Mouse (Mus musculus) myocyte (in vitro differentiated cells): ENCODE results near the gene Tcta. TPM values are rescaled to one million over a fixed set of nuclear protein-coding genes. Genes with fewer than 3 reads are reported as not detected.

Experiments
- H3K27me3 ChIP-seq: one replicate; pipeline ENCODE4 v1.6.1; 2011; ENCODE audit not compliant: control insufficient read depth, insufficient read depth, insufficient read length
- H3K36me3 ChIP-seq: one replicate; pipeline ENCODE4 v1.6.1; 2011; ENCODE audit not compliant: control insufficient read depth, insufficient read depth
- H3K4me2 ChIP-seq: one replicate; pipeline ENCODE4 v1.6.1; 2011; ENCODE audit warnings: low read depth, control low read depth
- H3K4me3 ChIP-seq: one replicate; pipeline ENCODE4 v1.5.1; 2011; ENCODE audit warnings: mild to moderate bottlenecking, control low read depth, moderate library complexity
- H3K79me2 ChIP-seq: one replicate; pipeline ENCODE4 v1.6.1; 2011; ENCODE audit not compliant: control insufficient read depth, insufficient read depth
- H3ac ChIP-seq: one replicate; pipeline ENCODE4 v1.6.1; 2011; ENCODE audit not compliant: control insufficient read depth, insufficient read length
- CEBPB ChIP-seq: IDR thresholded peaks from 2 replicates; pipeline ENCODE4 v1.6.1; 2011; ENCODE audit warnings: mild to moderate bottlenecking, moderate library complexity; ENCODE audit not compliant: poor library complexity, insufficient read depth, severe bottlenecking
- E2F4 ChIP-seq: IDR thresholded peaks from one replicate; pipeline ENCODE4 v1.6.1; 2011; ENCODE audit warnings: mild to moderate bottlenecking, control low read depth, moderate library complexity; ENCODE audit not compliant: insufficient read depth
- MAX ChIP-seq: IDR thresholded peaks from one replicate; pipeline ENCODE4 v1.6.1; 2011; ENCODE audit warnings: low read depth, mild to moderate bottlenecking, control low read depth
- MYOD1 ChIP-seq, 3 experiments: IDR thresholded peaks; one replicate each; pipeline ENCODE4 v1.6.1; 2011; ENCODE audit warnings: control low read depth in 2 of 3, low read depth in 2 of 3, mild to moderate bottlenecking in 2 of 3, moderate library complexity in 1 of 3; ENCODE audit not compliant: insufficient read length in 2 of 3, control insufficient read depth in 1 of 3
- MYOG ChIP-seq, 3 experiments: IDR thresholded peaks; one replicate each; pipeline ENCODE4 v1.6.1; 2011; ENCODE audit warnings: control low read depth in 2 of 3, low read depth in 2 of 3, mild to moderate bottlenecking in 2 of 3; ENCODE audit not compliant: insufficient read length in 2 of 3, control insufficient read depth in 1 of 3, insufficient read depth in 1 of 3
- POLR2A ChIP-seq: IDR thresholded peaks from one replicate; pipeline ENCODE4 v1.6.1; 2011; ENCODE audit warnings: low read depth, mild to moderate bottlenecking, control low read depth, moderate library complexity; ENCODE audit not compliant: insufficient read length
- POLR2AphosphoS2 ChIP-seq: IDR thresholded peaks from one replicate; pipeline ENCODE4 v1.6.1; 2011; ENCODE audit warnings: low read depth, control low read depth; ENCODE audit not compliant: insufficient read length
- REST ChIP-seq: IDR thresholded peaks from one replicate; pipeline ENCODE4 v1.6.1; 2011; ENCODE audit warnings: mild to moderate bottlenecking, control low read depth, moderate library complexity; ENCODE audit not compliant: insufficient read depth, insufficient read length
- SRF ChIP-seq: IDR thresholded peaks from one replicate; pipeline ENCODE4 v1.6.1; 2011; ENCODE audit warnings: low read depth; ENCODE audit not compliant: control insufficient read depth, insufficient read length
- TCF12 ChIP-seq: IDR thresholded peaks from one replicate; pipeline ENCODE4 v1.6.1; 2011; ENCODE audit warnings: mild to moderate bottlenecking, control low read depth; ENCODE audit not compliant: poor library complexity, insufficient read depth, severe bottlenecking
- USF1 ChIP-seq: IDR thresholded peaks from one replicate; pipeline ENCODE4 v1.6.1; 2011; ENCODE audit warnings: low read depth, mild to moderate bottlenecking, control low read depth, moderate library complexity
- polyA plus RNA-seq: library from polyadenylated mRNA; unstranded; fragments of >200 nt; fragmentation: generic; extraction: Trizol; gene quantifications from one replicate; pipeline ENCODE4 v1.2.1, GENCODE M21; 2012; ENCODE audit warnings: missing spikeins

Gene Tcta
- polyA plus RNA-seq, 1 experiment, result 29.8 TPM

DNA sequence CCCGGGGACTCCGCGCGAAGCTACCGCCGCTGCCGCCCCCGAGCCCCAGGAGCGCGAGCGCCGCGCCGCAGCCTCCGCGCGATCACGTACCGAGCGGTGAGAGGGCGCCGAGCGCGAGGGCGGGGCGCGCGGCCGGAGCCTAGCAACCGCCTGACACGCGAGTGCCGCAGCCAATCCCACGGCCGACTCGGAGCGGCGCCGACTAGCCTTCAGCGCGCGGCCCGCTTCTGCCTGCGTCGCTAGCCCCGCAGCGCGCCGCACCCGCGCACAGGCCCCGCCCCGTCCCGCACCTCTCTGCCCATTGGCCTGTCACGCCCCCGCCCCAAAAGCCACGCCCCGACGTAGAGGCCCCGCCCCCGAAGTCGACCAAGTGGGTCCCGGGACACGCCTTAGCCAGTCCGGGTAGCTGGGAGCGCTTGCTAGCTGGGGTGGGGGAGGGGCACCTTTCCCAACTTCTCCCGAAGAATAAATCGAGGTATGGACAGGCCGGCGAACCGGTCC is 42.2 kb downstream of the Tcta start, which contains the start of gene Dag1:
Gene Dag1 (minus strand): TSS at position 269 of the 501 bp plus-strand sequence.
- Histone ChIP-seq H3K27me3 (no peaks in the 10 kb centered on the region), H3K4me3 (peak within 1 kb of the TSS; percentile 46), H3K4me2 (peak within 1 kb of the TSS; percentile 89), H3K36me3 (no peaks in the 10 kb centered on the region), H3K79me2 (peaks cover 45% of the 10 kb centered on the region), H3ac (peak within 1 kb of the TSS; percentile 72)
- TF ChIP-seq USF1 (no peak), MYOG (IDR thresholded peaks at IDR 0.05; ENCODE audit: control insufficient read depth in 1 of 3, insufficient read depth in 1 of 3, insufficient read length in 2 of 3, low read depth in 2 of 3) (peak in 1 of 3 experiments; percentile 24), POLR2AphosphoS2 (peak; percentile 99), SRF (no peak), POLR2A (peak; percentile 99), MAX (no peak)

DNA sequence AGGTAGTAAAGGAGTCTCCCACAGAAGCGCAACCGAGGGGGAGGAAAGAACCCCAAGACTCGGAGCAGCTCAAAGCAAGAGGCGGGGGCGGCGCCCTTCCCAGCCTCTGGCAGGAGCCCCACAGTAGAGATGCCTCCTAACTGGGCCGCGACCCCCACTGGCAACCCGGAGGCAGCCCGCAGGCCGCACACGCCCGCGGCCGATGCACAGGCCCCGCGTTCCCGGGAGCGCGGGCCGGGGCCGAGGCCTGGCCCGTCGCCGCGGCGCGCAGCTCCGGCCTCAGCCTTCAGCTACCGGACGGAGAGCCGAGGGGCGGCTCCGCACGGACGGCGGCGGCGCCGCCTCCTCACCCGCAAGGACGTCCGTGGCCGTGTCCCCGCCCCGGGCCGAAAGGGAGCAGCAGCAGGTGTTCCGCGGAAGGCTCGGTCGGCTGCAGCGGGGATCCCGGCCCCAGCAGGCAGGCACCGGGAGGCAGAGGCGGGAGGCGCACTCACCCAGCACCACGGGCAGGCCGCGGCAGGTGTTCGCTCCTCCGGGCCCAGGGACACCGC is 42.8 kb downstream of the Tcta start:
- Histone ChIP-seq H3K4me2 (peak overlapping the region; percentile 68), H3K27me3 (no peaks in the 10 kb centered on the region), H3K36me3 (no peaks in the 10 kb centered on the region), H3K4me3 (peak overlapping the region; percentile 46), H3ac (peak overlapping the region; percentile 72), H3K79me2 (peaks cover 51% of the 10 kb centered on the region)
- no peak for TF ChIP-seq POLR2A
- peak in 1 of 3 experiments; percentile 61 for TF ChIP-seq MYOG (IDR thresholded peaks at IDR 0.05; ENCODE audit: control insufficient read depth in 1 of 3, insufficient read depth in 1 of 3, insufficient read length in 2 of 3, low read depth in 2 of 3)
- TF ChIP-seq MYOD1 (IDR thresholded peaks at IDR 0.05; ENCODE audit: control insufficient read depth in 1 of 3, insufficient read length in 2 of 3, low read depth in 2 of 3), result peak in 2 of 3 experiments; percentile 58 to 81

DNA sequence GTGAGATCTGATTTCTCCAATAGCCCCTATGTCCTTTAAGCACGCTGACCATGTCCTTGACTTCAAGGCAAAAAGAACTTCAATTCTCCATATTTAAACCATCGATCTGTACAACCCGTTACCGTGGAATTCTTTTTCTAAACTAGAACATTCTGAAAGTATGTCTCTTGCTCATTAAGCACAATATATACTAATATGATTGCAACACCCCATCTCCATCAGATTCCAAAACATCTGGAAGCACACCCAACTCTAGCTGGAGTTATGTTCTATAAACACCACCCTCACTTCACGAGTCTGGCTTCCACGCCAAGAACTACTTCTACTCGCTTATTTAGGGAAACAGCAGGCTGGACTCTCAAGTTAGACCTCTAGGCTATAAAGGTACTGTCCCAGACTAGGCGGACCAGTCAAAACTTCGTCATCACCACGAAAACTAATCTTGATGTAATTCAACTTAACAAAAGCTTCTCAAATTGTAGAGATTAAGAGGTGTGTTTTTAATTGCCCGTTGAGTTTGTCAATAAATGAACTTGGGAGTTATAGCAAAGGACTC is 43.4 kb downstream of the Tcta start:
- H3K4me2 ChIP-seq, result peak overlapping the region; percentile 68
- peak overlapping the region; percentile 46 for H3K4me3 ChIP-seq
- TF ChIP-seq CEBPB (0 out of 2 replicates have a peak, but pooled peaks have one; percentile 4), E2F4 (no peak)
- H3K79me2 ChIP-seq, result peaks cover 57% of the 10 kb centered on the region
- no peaks in the 10 kb centered on the region for H3K36me3 ChIP-seq
- H3ac ChIP-seq, result peak overlapping the region; percentile 72
- H3K27me3 ChIP-seq, result no peaks in the 10 kb centered on the region

DNA sequence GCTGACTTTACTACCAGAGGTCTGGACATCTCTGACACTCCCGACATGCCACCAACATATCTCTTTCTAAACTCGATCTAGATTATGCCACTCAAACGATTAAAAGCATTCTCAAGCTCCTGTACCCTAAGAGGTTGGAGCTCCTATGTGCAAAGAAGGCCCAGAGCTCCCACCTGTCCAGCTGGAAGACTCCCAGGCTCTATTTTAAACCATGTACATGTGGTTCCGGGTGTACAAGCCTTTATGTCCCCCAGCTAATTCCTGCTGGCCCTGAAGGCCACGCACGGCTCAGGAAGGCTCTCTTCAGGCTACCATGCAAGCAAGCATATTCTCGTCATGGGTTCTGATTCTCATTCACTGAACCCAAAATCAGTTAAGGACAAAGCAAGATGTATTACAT is 44.1 kb downstream of the Tcta start:
- peaks cover 64% of the 10 kb centered on the region for H3K79me2 ChIP-seq
- TF ChIP-seq MYOD1 (IDR thresholded peaks at IDR 0.05; ENCODE audit: control insufficient read depth in 1 of 3, insufficient read length in 2 of 3, low read depth in 2 of 3) (peak in 1 of 3 experiments; percentile 18), MYOG (IDR thresholded peaks at IDR 0.05; ENCODE audit: control insufficient read depth in 1 of 3, insufficient read depth in 1 of 3, insufficient read length in 2 of 3, low read depth in 2 of 3) (peak in 1 of 3 experiments; percentile 3), POLR2A (no peak)

DNA sequence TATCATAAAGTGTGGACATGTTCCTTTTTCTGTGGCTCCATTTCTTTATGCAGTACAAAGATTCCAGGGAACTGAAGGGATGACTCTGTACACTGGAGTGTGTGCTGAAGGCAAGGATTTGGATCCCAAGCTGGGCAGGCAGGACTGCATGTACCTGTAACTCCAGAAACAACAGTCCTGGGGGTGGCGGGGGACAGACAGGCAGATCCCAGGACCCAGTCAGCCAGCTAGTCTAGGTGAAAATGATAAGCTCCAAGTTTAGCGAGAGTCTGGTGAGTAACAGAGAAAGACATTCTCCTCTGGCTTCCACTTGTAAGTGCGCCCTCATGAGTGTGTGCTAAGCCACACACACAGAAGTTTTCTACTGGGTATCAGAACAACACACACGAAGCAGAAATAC is 45.4 kb downstream of the Tcta start:
- Histone ChIP-seq H3K36me3 (peaks cover 8% of the 10 kb centered on the region), H3K4me3 (peak overlapping the region; percentile 46), H3K27me3 (no peaks in the 10 kb centered on the region), H3ac (no peak overlapping the region), H3K79me2 (peaks cover 77% of the 10 kb centered on the region), H3K4me2 (peak overlapping the region; percentile 68)
- TF ChIP-seq POLR2A (no peak), MAX (no peak), SRF (no peak), REST (no peak), E2F4 (no peak), TCF12 (no peak), USF1 (no peak)

More for the DNA sequence above, 44.1 kb downstream of the Tcta start:
- Histone ChIP-seq H3K4me2 (peak overlapping the region; percentile 68), H3K27me3 (no peaks in the 10 kb centered on the region), H3K36me3 (peaks cover under 1% of the 10 kb centered on the region), H3ac (no peak overlapping the region), H3K4me3 (peak overlapping the region; percentile 46)

Other genes starting within 250 kb of the Tcta start
- gene Mst1, start 225.7 kb downstream of the Tcta start, polyA plus RNA-seq, result 0.65 TPM
- gene Rnf123, start 222.8 kb downstream of the Tcta start, polyA plus RNA-seq, result 33.4 TPM
- 59.0 TPM for gene Apeh, start 211.6 kb downstream of the Tcta start, polyA plus RNA-seq
- 0.56 TPM for gene Bsn, start 115.8 kb downstream of the Tcta start, polyA plus RNA-seq
- gene Dag1, start 42.2 kb downstream of the Tcta start, polyA plus RNA-seq, result 195 TPM
- 37.9 TPM for gene Nicn1, start 15.7 kb downstream of the Tcta start, polyA plus RNA-seq
- 2.1 TPM for gene Amt, start 9.3 kb downstream of the Tcta start, polyA plus RNA-seq
- gene Rhoa, start within 50 bp of the Tcta start, polyA plus RNA-seq, result 306 TPM
- gene Gpx1, start 32.7 kb upstream of the Tcta start, polyA plus RNA-seq, result 393 TPM
- gene Usp4, start 41.7 kb upstream of the Tcta start, polyA plus RNA-seq, result 89.4 TPM
- 0.17 TPM for gene 1700102P08Rik, start 86.6 kb upstream of the Tcta start, polyA plus RNA-seq
- gene Ccdc36, start 122.3 kb upstream of the Tcta start, polyA plus RNA-seq, result not detected
- not detected for gene BC048562, start 130.3 kb upstream of the Tcta start, polyA plus RNA-seq
- gene Ccdc71, start 154.4 kb upstream of the Tcta start, polyA plus RNA-seq, result 30.4 TPM
- gene Klhdc8b, start 155.4 kb upstream of the Tcta start, polyA plus RNA-seq, result 3.7 TPM
- gene Lamb2, start 173.6 kb upstream of the Tcta start, polyA plus RNA-seq, result 61.6 TPM
- gene Usp19, start 184.4 kb upstream of the Tcta start, polyA plus RNA-seq, result 86.6 TPM
- 168 TPM for gene Qars, start 201.5 kb upstream of the Tcta start, polyA plus RNA-seq
- gene Qrich1, start 210.6 kb upstream of the Tcta start, polyA plus RNA-seq, result 44.0 TPM